In genomic region chr3:117424526-117424925, GRCm38 (mm10) we compare ENCODE assay signal across 18 mouse cellular contexts.
"Had no signal": no experiment of that assay in that cellular context is flagged by ENCODE, and none has a peak within 500 bp of the region (broad histone marks: within the 10 kb centered on the region; RNA-seq: fewer than 3 reads in every experiment).

No protein-coding gene starts in this region.

- H3K4me2 ChIP-seq: lung, embryonic 14.5 days; midbrain, embryonic 13.5 days; midbrain, embryonic 15.5 days; neural tube, embryonic 13.5 days; neural tube, embryonic 15.5 days had no signal

- H3K4me3 ChIP-seq: midbrain, embryonic 10.5 days; midbrain, embryonic 13.5 days; midbrain, embryonic 15.5 days; myocyte; neural tube, embryonic 13.5 days; neural tube, embryonic 15.5 days had no signal

- H3K36me3 ChIP-seq: midbrain, embryonic 10.5 days; midbrain, embryonic 13.5 days; midbrain, embryonic 15.5 days; neural tube, embryonic 13.5 days; neural tube, embryonic 15.5 days had no signal

- DNase-seq: lung, adult 18-20 months; lung, embryonic 14.5 days; lung, postnatal 10 days; lung, postnatal 4 days; retina, postnatal 1 day; right cerebral cortex, adult 18-20 months; right cerebral cortex, postnatal 25 days; right cerebral cortex, postnatal 4 days; spleen, adult 18-20 months; thymus, adult 18-20 months; thymus, postnatal 14 days; thymus, postnatal 36 days had no signal

- H3K9me3 ChIP-seq: midbrain, embryonic 10.5 days; midbrain, embryonic 13.5 days; midbrain, embryonic 15.5 days; neural tube, embryonic 13.5 days; neural tube, embryonic 15.5 days had no signal

- H3K4me1 ChIP-seq: midbrain, embryonic 10.5 days; midbrain, embryonic 13.5 days; midbrain, embryonic 15.5 days; neural tube, embryonic 13.5 days; neural tube, embryonic 15.5 days had no signal

- ATAC-seq: midbrain, embryonic 13.5 days; midbrain, embryonic 15.5 days had no signal

- H3K9ac ChIP-seq: lung, embryonic 14.5 days; midbrain, embryonic 13.5 days; midbrain, embryonic 15.5 days; neural tube, embryonic 13.5 days; neural tube, embryonic 15.5 days had no signal

- H3K27ac ChIP-seq: midbrain, embryonic 10.5 days; midbrain, embryonic 13.5 days; midbrain, embryonic 15.5 days; neural tube, embryonic 13.5 days; neural tube, embryonic 15.5 days had no signal

- H3K27me3 ChIP-seq: midbrain, embryonic 13.5 days; midbrain, embryonic 15.5 days; neural tube, embryonic 13.5 days; neural tube, embryonic 15.5 days had no signal
